ENCODE assay signal across 20 mouse cellular contexts in genomic region chr8:111599707-111600444, GRCm38 (mm10). TPM values are rescaled to one million over a fixed set of nuclear protein-coding genes. Genes with fewer than 3 reads are reported as not detected.
DNase-seq lines count a peak whose midpoint lies in the region; ATAC-seq and TF ChIP-seq lines count a peak whose summit lies in the region.
"Had no signal": no experiment of that assay in that cellular context is flagged by ENCODE, and none has a peak within 500 bp of the region (broad histone marks: within the 10 kb centered on the region; RNA-seq: fewer than 3 reads in every experiment).

No protein-coding gene starts in this region.

- H3K4me1 ChIP-seq in embryonic facial prominence, embryonic 13.5 days = peaks cover 28% of the 10 kb centered on the region
- peaks cover 37% of the 10 kb centered on the region for H3K4me1 ChIP-seq in embryonic facial prominence, embryonic 10.5 days
- H3K4me1 ChIP-seq in kidney, postnatal 0 days (replicated peaks; ENCODE audit: insufficient read depth, low read length) = peaks cover 26% of the 10 kb centered on the region
- H3K4me1 ChIP-seq in hindbrain, embryonic 14.5 days (replicated peaks; ENCODE audit: control insufficient read depth, insufficient read depth, low read length) = peaks cover 27% of the 10 kb centered on the region; the same call in 1 of the 2 replicates

- no peak for DNase-seq in embryonic facial prominence, embryonic 10.5 days (ENCODE audit: low spot score)
- no peak for DNase-seq in kidney, postnatal 0 days (ENCODE audit: low spot score)
- DNase-seq in kidney, adult 18-20 months = no peak
- DNase-seq in brain, adult 2 months (ENCODE audit: low read depth, low spot score) = peak; percentile 68
- peak; percentile 60 for DNase-seq in naive thymus-derived CD4-positive, alpha-beta T cell, adult 2 months (ENCODE audit: low read depth)
- DNase-seq in hindbrain, embryonic 14.5 days (ENCODE audit: low spot score) = no peak
- DNase-seq: adrenal gland, postnatal 36 days; heart, postnatal 4 days; kidney, adult 11 months; kidney, postnatal 25 days; liver, postnatal 0 days; right cerebral cortex, postnatal 4 days had no signal

- no peaks in the 10 kb centered on the region for H3K27me3 ChIP-seq in embryonic facial prominence, embryonic 13.5 days
- no peaks in the 10 kb centered on the region for H3K27me3 ChIP-seq in embryonic facial prominence, embryonic 10.5 days (replicated peaks; ENCODE audit: low read depth, poor library complexity, severe bottlenecking)
- H3K27me3 ChIP-seq in kidney, postnatal 0 days (ENCODE audit: insufficient read depth, low read length) = no peaks in the 10 kb centered on the region
- no peaks in the 10 kb centered on the region for H3K27me3 ChIP-seq in hindbrain, embryonic 14.5 days (ENCODE audit: control insufficient read depth, insufficient read depth, low read length)
- H3K27me3 ChIP-seq: forebrain, embryonic 15.5 days; heart, embryonic 12.5 days; midbrain, embryonic 15.5 days had no signal

- 76% methylated on average over 9 of the region's 9 CpGs for WGBS in embryonic facial prominence, embryonic 13.5 days
- 85% methylated on average over 9 of the region's 9 CpGs for WGBS in embryonic facial prominence, embryonic 10.5 days
- 60% methylated on average over 9 of the region's 9 CpGs for WGBS in kidney, postnatal 0 days
- 83% methylated on average over 9 of the region's 9 CpGs for WGBS in hindbrain, embryonic 14.5 days

- H3K4me3 ChIP-seq in embryonic facial prominence, embryonic 13.5 days = no peak overlapping the region
- no peak overlapping the region for H3K4me3 ChIP-seq in embryonic facial prominence, embryonic 10.5 days
- H3K4me3 ChIP-seq in kidney, postnatal 0 days (replicated peaks; ENCODE audit: low read depth, low read length) = no peak overlapping the region
- H3K4me3 ChIP-seq in hindbrain, embryonic 14.5 days (replicated peaks; ENCODE audit: low read length) = no peak overlapping the region
- H3K4me3 ChIP-seq: forebrain, embryonic 15.5 days; heart, embryonic 12.5 days; limb, embryonic 10.5 days; megakaryocyte, embryonic 14.5 days; midbrain, embryonic 15.5 days had no signal

- H3K4me2 ChIP-seq in embryonic facial prominence, embryonic 13.5 days = no peak overlapping the region
- H3K4me2 ChIP-seq in kidney, postnatal 0 days (ENCODE audit: low read length) = no peak overlapping the region
- no peak overlapping the region for H3K4me2 ChIP-seq in hindbrain, embryonic 14.5 days (replicated peaks)
- H3K4me2 ChIP-seq: forebrain, embryonic 15.5 days; heart, embryonic 12.5 days; midbrain, embryonic 15.5 days had no signal

- H3K9me3 ChIP-seq in embryonic facial prominence, embryonic 13.5 days = no peaks in the 10 kb centered on the region
- no peaks in the 10 kb centered on the region for H3K9me3 ChIP-seq in embryonic facial prominence, embryonic 10.5 days
- no peaks in the 10 kb centered on the region for H3K9me3 ChIP-seq in kidney, postnatal 0 days (replicated peaks; ENCODE audit: low read length)
- H3K9me3 ChIP-seq in hindbrain, embryonic 14.5 days (ENCODE audit: control insufficient read depth, low read length) = no peaks in the 10 kb centered on the region
- H3K9me3 ChIP-seq: forebrain, embryonic 15.5 days; G1E; heart, embryonic 12.5 days; limb, embryonic 10.5 days; megakaryocyte, embryonic 14.5 days; midbrain, embryonic 15.5 days had no signal

- no peak overlapping the region for H3K9ac ChIP-seq in embryonic facial prominence, embryonic 13.5 days
- H3K9ac ChIP-seq in kidney, postnatal 0 days (ENCODE audit: low read depth, low read length) = no peak overlapping the region
- no peak overlapping the region for H3K9ac ChIP-seq in hindbrain, embryonic 14.5 days
- H3K9ac ChIP-seq: forebrain, embryonic 15.5 days; heart, embryonic 12.5 days; liver, postnatal 0 days; midbrain, embryonic 15.5 days had no signal

- no peak overlapping the region for H3K27ac ChIP-seq in embryonic facial prominence, embryonic 13.5 days
- H3K27ac ChIP-seq in embryonic facial prominence, embryonic 10.5 days (replicated peaks) = no peak overlapping the region
- H3K27ac ChIP-seq in kidney, postnatal 0 days = 0 out of 2 replicates have a peak overlapping the region, but pooled peaks have one; percentile 13
- no peak overlapping the region for H3K27ac ChIP-seq in hindbrain, embryonic 14.5 days
- H3K27ac ChIP-seq: forebrain, embryonic 15.5 days; limb, embryonic 10.5 days; midbrain, embryonic 15.5 days had no signal

- TF ChIP-seq CTCF in kidney, postnatal 0 days (IDR thresholded peaks at IDR 0.05; ENCODE audit: low read depth) = 0 out of 2 replicates have a peak, but pooled peaks have one; percentile 9

- peaks cover 3% of the 10 kb centered on the region; the same call in 1 of the 2 replicates for H3K36me3 ChIP-seq in embryonic facial prominence, embryonic 13.5 days
- peaks cover 26% of the 10 kb centered on the region for H3K36me3 ChIP-seq in embryonic facial prominence, embryonic 10.5 days (replicated peaks)
- no peaks in the 10 kb centered on the region for H3K36me3 ChIP-seq in kidney, postnatal 0 days (ENCODE audit: insufficient read depth, low read length)
- peaks cover 5% of the 10 kb centered on the region for H3K36me3 ChIP-seq in hindbrain, embryonic 14.5 days (replicated peaks; ENCODE audit: control insufficient read depth, insufficient read depth)
- H3K36me3 ChIP-seq: forebrain, embryonic 15.5 days; heart, embryonic 12.5 days; midbrain, embryonic 15.5 days had no signal

- 0 out of 2 replicates have a peak, but pooled peaks have one; percentile 20 for ATAC-seq in embryonic facial prominence, embryonic 13.5 days (ENCODE audit: insufficient number of reproducible peaks, insufficient read depth, low FRiP score, low TSS enrichment, low read depth)
- no peak for ATAC-seq in kidney, postnatal 0 days (replicated peaks; ENCODE audit: low FRiP score, low read depth)
- ATAC-seq in hindbrain, embryonic 14.5 days (ENCODE audit: low FRiP score) = no peak
- ATAC-seq: forebrain, embryonic 15.5 days; hindbrain, embryonic 16.5 days; liver, postnatal 0 days; midbrain, embryonic 15.5 days had no signal

RNA-seq across cellular contexts. Expression of gene Ldhd, which starts 30.3 kb away (rescaled TPM):
- 0.41 and 0.44 TPM in 2 replicates for polyA plus RNA-seq in embryonic facial prominence, embryonic 13.5 days (2015; fragmentation: Nextera tagmentation; extraction: Ambion mirVana)
- polyA plus RNA-seq in embryonic facial prominence, embryonic 10.5 days (2016; fragmentation: Nextera tagmentation; extraction: Ambion mirVana) = 0.23 and 0.25 TPM in 2 replicates
- 3.9 and 4.5 TPM in 2 replicates for polyA plus RNA-seq in kidney, postnatal 0 days (2015; fragmentation: Nextera tagmentation; extraction: Ambion mirVana)
- polyA plus RNA-seq in hindbrain, embryonic 14.5 days (2014; fragmentation: Nextera tagmentation; extraction: Ambion mirVana) = 0.56 and 0.60 TPM in 2 replicates
- polyA plus RNA-seq: G1E had no signal

RNA-seq across cellular contexts. Expression of gene Zfp1, which starts 43.3 kb away (rescaled TPM):
- polyA plus RNA-seq in embryonic facial prominence, embryonic 13.5 days (2015; fragmentation: Nextera tagmentation; extraction: Ambion mirVana) = 29.6 and 30.2 TPM in 2 replicates
- 20.2 and 20.9 TPM in 2 replicates for polyA plus RNA-seq in embryonic facial prominence, embryonic 10.5 days (2016; fragmentation: Nextera tagmentation; extraction: Ambion mirVana)
- 15.9 and 17.2 TPM in 2 replicates for polyA plus RNA-seq in kidney, postnatal 0 days (2015; fragmentation: Nextera tagmentation; extraction: Ambion mirVana)
- 27.5 and 28.3 TPM in 2 replicates for polyA plus RNA-seq in hindbrain, embryonic 14.5 days (2014; fragmentation: Nextera tagmentation; extraction: Ambion mirVana)

Comparison
In these comparisons a context has a peak if more than half of its experiments do, and no peak if none do; other contexts are left out.
1. DNase-seq: peak in brain, adult 2 months (single experiment) and naive thymus-derived CD4-positive, alpha-beta T cell, adult 2 months (single experiment); none in embryonic facial prominence, embryonic 10.5 days (single experiment), kidney, postnatal 0 days (single experiment), kidney, adult 18-20 months (single experiment) and hindbrain, embryonic 14.5 days (single experiment).